Mouse (Mus musculus) embryonic fibroblast, embryonic 13.5 days (primary cell): ENCODE data around the gene 1700020N01Rik. TPM values are rescaled to one million over a fixed set of nuclear protein-coding genes. Genes with fewer than 3 reads are reported as not detected.

Experiments
- H3K27ac ChIP-seq: 2 replicates; pipeline ENCODE4 v1.5.1; 2012; ENCODE audit warnings: low read length, control low read depth, inconsistent platforms; ENCODE audit not compliant: insufficient read depth
- H3K4me1 ChIP-seq: 2 replicates; pipeline ENCODE4 v1.6.1; 2011; ENCODE audit warnings: low read length; ENCODE audit not compliant: control insufficient read depth, insufficient read depth
- H3K4me3 ChIP-seq: 2 replicates; pipeline ENCODE4 v1.5.1; 2011; ENCODE audit warnings: mild to moderate bottlenecking, control low read depth, low read length; ENCODE audit not compliant: insufficient read depth
- CTCF ChIP-seq: IDR thresholded peaks from 2 replicates; pipeline ENCODE4 v1.5.1; 2011; ENCODE audit warnings: mild to moderate bottlenecking, control low read depth, low read length, moderate library complexity, borderline replicate concordance; ENCODE audit not compliant: insufficient read depth
- POLR2A ChIP-seq: IDR thresholded peaks from 2 replicates; pipeline ENCODE4 v1.6.1; 2011; ENCODE audit warnings: low read depth, mild to moderate bottlenecking, control low read depth, low read length, moderate library complexity
- polyA plus RNA-seq: library from polyadenylated mRNA; stranded (reverse); fragments of >200 nt; gene quantifications from 2 replicates; pipeline ENCODE4 v1.2.4, GENCODE M21; 2011; ENCODE audit warnings: low read depth; ENCODE audit not compliant: missing spikeins, insufficient read length

Gene 1700020N01Rik
- not detected in 2 replicates for polyA plus RNA-seq

GRCm38 (mm10) chr10:21592896-21593380 lies at the start of gene 1700020N01Rik:
Gene 1700020N01Rik, plus strand, starts transcription at chr10:21593145.
- peaks cover 8% of the 10 kb centered on the region for H3K4me1 ChIP-seq
- no peak within 1 kb of the TSS for H3K27ac ChIP-seq
- no peak within 1 kb of the TSS for H3K4me3 ChIP-seq
- no peak for TF ChIP-seq CTCF
- TF ChIP-seq POLR2A, result no peak

GRCm38 (mm10) chr10:21543576-21544278 lies 49.2 kb upstream of the 1700020N01Rik start:
- H3K27ac ChIP-seq, result no peak overlapping the region
- H3K4me1 ChIP-seq, result no peaks in the 10 kb centered on the region
- TF ChIP-seq POLR2A (no peak), CTCF (no peak)
- no peak overlapping the region for H3K4me3 ChIP-seq

- no peak overlapping the region for H3K4me3 ChIP-seq
- H3K27ac ChIP-seq, result no peak overlapping the region
- no peaks in the 10 kb centered on the region for H3K4me1 ChIP-seq
- no peak for TF ChIP-seq CTCF
- no peak for TF ChIP-seq POLR2A
Observed at GRCm38 (mm10) chr10:21544721-21545120, 48.2 kb upstream of the 1700020N01Rik start.

- H3K4me1 ChIP-seq, result no peaks in the 10 kb centered on the region
- H3K4me3 ChIP-seq, result no peak overlapping the region
- TF ChIP-seq POLR2A, result no peak
- no peak for TF ChIP-seq CTCF
- H3K27ac ChIP-seq, result no peak overlapping the region
Observed at GRCm38 (mm10) chr10:21545446-21545845, 47.5 kb upstream of the 1700020N01Rik start.

- H3K27ac ChIP-seq, result no peak overlapping the region
- no peaks in the 10 kb centered on the region for H3K4me1 ChIP-seq
- no peak overlapping the region for H3K4me3 ChIP-seq
- TF ChIP-seq CTCF (no peak), POLR2A (no peak)
Observed at GRCm38 (mm10) chr10:21548871-21549505, 44.0 kb upstream of the 1700020N01Rik start.

GRCm38 (mm10) chr10:21552967-21553682 lies 39.8 kb upstream of the 1700020N01Rik start:
- H3K4me1 ChIP-seq, result no peaks in the 10 kb centered on the region
- no peak for TF ChIP-seq POLR2A
- H3K4me3 ChIP-seq, result no peak overlapping the region
- H3K27ac ChIP-seq, result no peak overlapping the region

GRCm38 (mm10) chr10:21553683-21554035 lies 39.3 kb upstream of the 1700020N01Rik start:
- Histone ChIP-seq H3K4me3 (no peak overlapping the region), H3K27ac (no peak overlapping the region), H3K4me1 (no peaks in the 10 kb centered on the region)
- no peak for TF ChIP-seq POLR2A
- no peak for TF ChIP-seq CTCF

GRCm38 (mm10) chr10:21554896-21555580 lies 37.9 kb upstream of the 1700020N01Rik start:
- H3K4me3 ChIP-seq, result no peak overlapping the region
- TF ChIP-seq CTCF (no peak), POLR2A (no peak)
- H3K27ac ChIP-seq, result no peak overlapping the region
- no peaks in the 10 kb centered on the region for H3K4me1 ChIP-seq

- H3K4me3 ChIP-seq, result no peak overlapping the region
Observed at GRCm38 (mm10) chr10:21559769-21560168, 33.2 kb upstream of the 1700020N01Rik start.

More at GRCm38 (mm10) chr10:21559769-21560168, 33.2 kb upstream of the 1700020N01Rik start:
- Histone ChIP-seq H3K27ac (no peak overlapping the region), H3K4me1 (no peaks in the 10 kb centered on the region)
- no peak for TF ChIP-seq POLR2A
- no peak for TF ChIP-seq CTCF
